Mouse (Mus musculus) liver, postnatal 0 days (tissue): ENCODE data around the gene Olfr315. TPM values are rescaled to one million over a fixed set of nuclear protein-coding genes. Genes with fewer than 3 reads are reported as not detected.
"Not testable (repeated sequence)": the region's sequence is repeated elsewhere in the genome, so short reads cannot be mapped to it uniquely, and the experiment has no call there.

Experiments
- ATAC-seq: fragments of 200-750 bp; cut with Nextera tagmentation; 2 replicates; pipeline ENCODE4 v1.8.0; 2017; ENCODE audit warnings: mild to moderate bottlenecking, moderate library complexity
- DNase-seq: peaks from one replicate; pipeline ENCODE4 v3.0.0-alpha.2; 2016
- H3K27ac ChIP-seq: fragments of 300-500 bp; sonication (generic); 2 replicates; pipeline ENCODE4 v1.5.1; 2014; ENCODE audit warnings: antibody characterized with exemption, moderate library complexity, mild to moderate bottlenecking, low read depth
- H3K27me3 ChIP-seq: fragments of 300-500 bp; sonication (generic); 2 replicates; pipeline ENCODE4 v1.6.1; 2014; ENCODE audit warnings: low read length, control low read depth, mixed read lengths; ENCODE audit not compliant: insufficient read depth
- H3K36me3 ChIP-seq: fragments of 300-500 bp; sonication (generic); replicated peaks from 2 replicates; pipeline ENCODE4 v1.6.1; 2014; ENCODE audit warnings: mild to moderate bottlenecking, control low read depth, low read length, moderate library complexity, mixed read lengths; ENCODE audit not compliant: insufficient read depth
- H3K4me1 ChIP-seq: fragments of 300-500 bp; sonication (generic); 2 replicates; pipeline ENCODE4 v1.6.1; 2014; ENCODE audit warnings: antibody characterized with exemption, mild to moderate bottlenecking, control low read depth; ENCODE audit not compliant: insufficient read depth
- H3K4me2 ChIP-seq: fragments of 300-500 bp; sonication (generic); 2 replicates; pipeline ENCODE4 v1.6.1; 2014; ENCODE audit warnings: low read depth, mild to moderate bottlenecking, low read length, moderate library complexity, mixed read lengths
- H3K4me3 ChIP-seq: fragments of 300-500 bp; sonication (generic); 2 replicates; pipeline ENCODE4 v1.5.1; 2014; ENCODE audit warnings: low read depth, low read length
- H3K9ac ChIP-seq: fragments of 300-500 bp; sonication (generic); replicated peaks from 2 replicates; pipeline ENCODE4 v1.6.1; 2014; ENCODE audit warnings: mild to moderate bottlenecking, moderate library complexity
- H3K9me3 ChIP-seq: fragments of 300-500 bp; sonication (generic); 2 replicates; pipeline ENCODE4 v1.6.1; 2016; ENCODE audit warnings: mild to moderate bottlenecking, control low read depth, low read length, mixed read lengths
- CTCF ChIP-seq: sonication (generic); IDR thresholded peaks from 2 replicates; pipeline ENCODE4 v1.5.1; 2016; ENCODE audit warnings: antibody characterized with exemption, low read depth
- EP300 ChIP-seq: IDR thresholded peaks from 2 replicates; pipeline ENCODE4 v1.6.1; 2016; ENCODE audit warnings: antibody characterized with exemption, low read depth, mild to moderate bottlenecking
- WGBS: fragments of 180-500 bp; shearing (Covaris S2); extraction: QIAGEN DNeasy Blood & Tissue Kit; methylation state at CpG from one replicate; pipeline ENCODE4 v1.1.7; 2014; ENCODE audit not compliant: insufficient replicate concordance; 5-methylcytosine and 5-hydroxymethylcytosine counted together
- polyA plus RNA-seq: library from polyadenylated mRNA; unstranded; fragments of >200 nt; fragmentation: Nextera tagmentation; extraction: Ambion mirVana; gene quantifications from 2 replicates; pipeline ENCODE4 v1.2.1, GENCODE M21; 2015

Gene Olfr315
- polyA plus RNA-seq = not detected in 2 replicates

GRCm38 (mm10) chr11:58772888-58773287 lies at the start of gene Olfr315:
TSS of gene Olfr315 (plus strand) at chr11:58773188.
- H3K4me2 ChIP-seq = no peak within 1 kb of the TSS
- H3K27me3 ChIP-seq = no peaks in the 10 kb centered on the region
- H3K4me1 ChIP-seq = no peaks in the 10 kb centered on the region
- no peak within 1 kb of the TSS for H3K27ac ChIP-seq
- H3K9me3 ChIP-seq = no peaks in the 10 kb centered on the region
- DNase-seq (no peak), ATAC-seq (no peak)
- no peak for TF ChIP-seq EP300
- no peak for TF ChIP-seq CTCF
- no peak within 1 kb of the TSS for H3K4me3 ChIP-seq
- no peaks in the 10 kb centered on the region for H3K36me3 ChIP-seq
- H3K9ac ChIP-seq = no peak within 1 kb of the TSS

DNA sequence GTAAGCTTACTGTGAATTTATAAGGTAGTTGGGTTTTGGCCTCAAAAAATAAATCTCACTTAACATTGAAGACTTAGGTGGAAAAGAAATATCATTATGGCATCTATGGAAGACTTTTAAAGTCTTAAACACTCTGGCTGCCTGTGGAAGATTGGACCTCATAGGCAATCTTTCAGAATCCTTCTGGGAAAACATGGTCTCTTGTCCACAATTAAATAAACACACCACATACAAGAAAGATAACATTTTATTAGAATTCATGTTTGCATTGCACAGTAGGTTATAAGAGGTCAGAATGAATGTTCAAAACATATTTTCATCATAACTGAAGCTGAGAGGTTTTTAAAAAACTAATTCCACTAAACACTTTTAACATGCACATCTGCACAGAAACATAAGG lies 49.1 kb upstream of the Olfr315 start, which contains the start of gene Olfr318:
Gene Olfr318, minus strand, starts transcription at position 101 of the 400 bp plus-strand sequence.
- Histone ChIP-seq H3K36me3 (no peaks in the 10 kb centered on the region), H3K27me3 (no peaks in the 10 kb centered on the region), H3K9me3 (no peaks in the 10 kb centered on the region), H3K27ac (no peak within 1 kb of the TSS), H3K9ac (no peak within 1 kb of the TSS), H3K4me3 (no peak within 1 kb of the TSS), H3K4me1 (no peaks in the 10 kb centered on the region), H3K4me2 (no peak within 1 kb of the TSS)
- TF ChIP-seq CTCF = no peak
- TF ChIP-seq EP300 = no peak
- DNase-seq (no peak), ATAC-seq (no peak)

DNA sequence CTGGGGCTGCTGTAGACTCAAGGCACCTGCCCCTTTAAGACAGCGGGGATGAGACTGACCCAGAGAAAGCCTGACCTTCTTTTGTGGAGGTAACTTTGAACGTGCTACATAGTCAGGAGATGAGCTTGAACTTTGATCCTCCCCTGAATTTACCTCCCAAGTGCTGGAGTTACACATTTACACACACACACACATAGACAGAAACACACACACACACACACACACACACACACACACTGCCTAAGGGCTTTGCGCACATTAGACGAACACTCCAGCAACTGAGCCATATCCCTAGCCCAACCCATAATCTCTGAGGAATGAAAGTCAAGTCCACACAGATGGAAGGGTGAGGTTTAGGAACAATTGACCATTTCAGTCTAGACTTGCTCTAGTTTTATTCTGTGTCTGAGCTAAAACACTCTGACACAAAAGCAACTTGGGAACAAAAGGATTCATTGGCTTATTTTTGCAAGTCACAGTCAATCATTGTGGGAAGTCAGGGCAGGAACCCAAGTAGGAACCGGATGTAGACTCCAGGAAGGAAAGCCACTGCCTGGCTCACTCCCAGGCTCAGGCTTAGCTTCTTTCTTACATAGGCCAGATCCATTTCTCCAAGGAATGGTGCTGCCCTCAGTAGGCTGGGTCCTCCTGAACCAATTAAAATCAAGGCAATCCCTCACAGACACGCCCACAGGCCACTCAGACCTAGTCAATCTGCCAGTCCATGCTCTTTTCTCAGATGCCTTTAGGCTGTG lies 44.9 kb upstream of the Olfr315 start:
- 76% methylated on average over 5 of the region's 6 CpGs for WGBS
- not testable (repeated sequence) for H3K9me3 ChIP-seq, DNase-seq

DNA sequence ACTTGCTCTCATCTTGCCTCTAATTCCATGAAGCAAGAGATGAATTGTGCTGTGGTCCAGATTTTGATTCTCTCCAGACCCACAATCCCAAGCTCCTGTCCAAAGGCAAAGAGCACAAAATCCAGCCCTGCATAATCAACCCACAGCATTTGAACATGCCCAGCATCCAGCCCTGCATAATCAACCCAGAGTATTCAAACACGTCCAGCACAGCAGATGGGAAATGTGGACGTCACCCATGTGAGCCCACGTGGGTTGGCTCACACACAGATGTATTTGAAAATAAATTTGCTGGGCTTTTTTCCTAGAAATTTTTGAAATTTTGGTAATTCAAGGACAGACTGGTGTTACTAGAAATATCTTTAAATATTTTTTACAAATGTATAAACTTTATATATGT lies 39.6 kb upstream of the Olfr315 start:
- Histone ChIP-seq H3K9me3 (no peaks in the 10 kb centered on the region), H3K4me1 (no peaks in the 10 kb centered on the region), H3K36me3 (no peaks in the 10 kb centered on the region), H3K27me3 (no peaks in the 10 kb centered on the region), H3K4me3 (no peak overlapping the region), H3K27ac (no peak overlapping the region), H3K4me2 (no peak overlapping the region), H3K9ac (no peak overlapping the region)
- WGBS = 60% methylated on average over 3 of the region's 3 CpGs
- no peak for TF ChIP-seq EP300
- TF ChIP-seq CTCF = no peak
- ATAC-seq (no peak), DNase-seq (no peak)

More for the DNA sequence above, 44.9 kb upstream of the Olfr315 start:
- H3K9ac ChIP-seq, H3K4me3 ChIP-seq, H3K4me2 ChIP-seq, H3K36me3 ChIP-seq, H3K27me3 ChIP-seq, H3K4me1 ChIP-seq, ATAC-seq, H3K27ac ChIP-seq: not testable (repeated sequence)

DNA sequence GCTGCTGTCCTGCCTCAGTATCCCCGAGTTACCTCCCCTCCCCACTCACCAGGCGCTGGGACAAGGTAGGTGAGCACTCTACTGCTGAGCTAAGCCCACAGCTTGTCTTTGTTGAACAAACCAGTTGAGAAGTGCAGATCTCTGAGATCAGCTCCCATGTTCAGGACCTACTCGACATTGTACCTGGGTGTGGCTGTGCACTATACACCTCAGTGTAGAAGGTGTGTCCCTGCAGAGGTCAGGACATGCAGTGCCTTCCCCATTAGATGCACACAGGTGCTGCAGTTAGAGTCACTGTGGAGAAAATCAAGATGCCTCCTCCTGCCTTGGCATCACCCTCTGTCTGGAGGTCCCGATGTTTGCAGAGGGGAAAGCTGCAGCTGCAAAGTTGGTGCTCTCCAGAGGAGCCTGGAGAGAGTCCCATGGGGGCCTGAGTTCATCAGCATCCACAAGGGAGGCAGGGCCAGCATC lies 34.2 kb upstream of the Olfr315 start, which contains the start of gene Olfr317:
Gene Olfr317, minus strand, starts transcription at position 421 of the 471 bp plus-strand sequence.
- no peak within 1 kb of the TSS for H3K9ac ChIP-seq
- no peak within 1 kb of the TSS for H3K4me3 ChIP-seq
- DNase-seq (no peak), ATAC-seq (no peak)
- no peaks in the 10 kb centered on the region for H3K9me3 ChIP-seq
- no peaks in the 10 kb centered on the region for H3K4me1 ChIP-seq
- WGBS = 62% methylated on average over 4 of the region's 4 CpGs
- no peak for TF ChIP-seq CTCF
- no peak for TF ChIP-seq EP300
- H3K27me3 ChIP-seq = no peaks in the 10 kb centered on the region
- no peaks in the 10 kb centered on the region for H3K36me3 ChIP-seq
- no peak within 1 kb of the TSS for H3K4me2 ChIP-seq
- H3K27ac ChIP-seq = no peak within 1 kb of the TSS

GRCm38 (mm10) chr11:58751096-58751495 lies 21.9 kb upstream of the Olfr315 start:
- ATAC-seq, H3K36me3 ChIP-seq, H3K27ac ChIP-seq, H3K4me3 ChIP-seq, DNase-seq, H3K4me2 ChIP-seq, H3K27me3 ChIP-seq, H3K9me3 ChIP-seq, H3K9ac ChIP-seq, H3K4me1 ChIP-seq: not testable (repeated sequence)
- 86% methylated on average over 18 of the region's 18 CpGs for WGBS
